Mouse (Mus musculus): ENCODE data around the gene Gsdme. TPM values are rescaled to one million over a fixed set of nuclear protein-coding genes. Genes with fewer than 3 reads are reported as not detected.

Gsdme gene
- polyA plus RNA-seq (2012; rRNA removed; ENCODE audit: low replicate concordance), result 0.67 and 7.0 TPM in 2 replicates

GRCm38 (mm10) chr6:50263670-50264069, at the start of gene Gsdme:
TSS of gene Gsdme (minus strand) at chr6:50263862.

Other genes with a start within 250 kb of the Gsdme start
- 1.0 and 1.8 TPM in 2 replicates for gene Mpp6, start 153.6 kb downstream of the Gsdme start, polyA plus RNA-seq (2012; rRNA removed; ENCODE audit: low replicate concordance)
- 12.5 and 13.7 TPM in 2 replicates for gene Osbpl3, start 192.3 kb upstream of the Gsdme start, polyA plus RNA-seq (2012; rRNA removed; ENCODE audit: low replicate concordance)